Mouse (Mus musculus) kidney, adult 2 months (tissue): ENCODE results near the gene Urm1.

Experiments
- CTCF ChIP-seq: fragments of 200-500 bp; conservative IDR thresholded peaks from 2 replicates; pipeline ENCODE4 v1.5.1; 2011; ENCODE audit warnings: low read depth, mild to moderate bottlenecking, control low read depth, low read length, moderate library complexity, mixed read lengths; ENCODE audit not compliant: insufficient read depth, insufficient read length
- POLR2A ChIP-seq: fragments of 200-500 bp; IDR thresholded peaks from one replicate; pipeline ENCODE4 v1.6.1; 2011; ENCODE audit warnings: low read depth, low read length, control low read depth

- no peak for TF ChIP-seq POLR2A
- no peak for TF ChIP-seq CTCF
These were observed 45.2 kb downstream of the Urm1 start for GRCm38 (mm10) chr2:29865125-29865524.
